Mouse (Mus musculus): ENCODE data around the gene Plppr4.

The Plppr4 gene

DNA sequence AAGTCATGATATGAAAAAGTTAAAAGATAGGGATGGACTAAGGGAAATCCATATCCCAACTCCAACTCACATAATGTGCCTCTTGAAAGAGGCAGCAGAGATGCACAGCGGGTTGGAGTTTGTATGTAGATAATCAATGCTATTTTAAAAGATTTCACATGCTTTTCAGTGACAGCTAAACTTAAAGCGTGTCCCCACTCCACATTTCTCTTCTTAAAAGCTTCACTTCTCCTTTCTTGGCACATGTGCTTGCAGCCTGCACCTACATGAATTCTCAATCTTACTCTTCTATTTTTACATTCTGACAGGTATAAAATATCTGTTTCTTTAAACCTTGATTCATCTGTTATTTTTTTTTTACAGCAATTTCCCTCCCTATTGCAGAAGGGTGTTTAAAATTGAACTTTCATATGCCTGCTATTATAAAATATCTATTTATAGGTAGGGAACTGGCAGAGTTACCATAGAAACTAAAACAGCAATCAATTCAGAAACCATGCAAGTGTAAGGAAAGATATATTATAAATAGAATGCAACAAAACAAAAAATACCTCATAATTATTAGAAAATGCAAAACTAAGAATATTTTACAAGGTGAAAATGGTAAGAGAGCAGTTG, 66.3 kb downstream of the Plppr4 start:
- no peak for DNase-seq (ENCODE audit: low read depth)
